Mouse (Mus musculus) heart, embryonic 14.5 days (tissue): ENCODE data around the gene Mob3b. TPM values are rescaled to one million over a fixed set of nuclear protein-coding genes. Genes with fewer than 3 reads are reported as not detected.

Experiments
- ATAC-seq: fragments of 200-750 bp; cut with Nextera tagmentation; 2 replicates; pipeline ENCODE4 v1.8.0; 2017; ENCODE audit warnings: low read depth, moderate TSS enrichment; ENCODE audit not compliant: insufficient number of reproducible peaks, insufficient read depth, low FRiP score
- H3K27ac ChIP-seq, 2 experiments: fragments of 200-500 bp in 1 of 2; fragments of 300-500 bp in 1 of 2; sonication (generic) in 1 of 2; replicated peaks in 1 of 2; 2 replicates each; pipeline ENCODE4 v1.5.1; 2012 to 2014; ENCODE audit warnings: low read depth in 2 of 2, low read length in 2 of 2, control low read depth in 1 of 2, mild to moderate bottlenecking in 1 of 2, mixed read lengths in 1 of 2; ENCODE audit not compliant: control insufficient read depth in 1 of 2, insufficient read depth in 1 of 2
- H3K27me3 ChIP-seq: fragments of 300-500 bp; sonication (generic); 2 replicates; pipeline ENCODE4 v1.6.1; 2014; ENCODE audit warnings: mild to moderate bottlenecking, low read length, control low read depth; ENCODE audit not compliant: control insufficient read depth, insufficient read depth
- H3K36me3 ChIP-seq: fragments of 300-500 bp; sonication (generic); 2 replicates; pipeline ENCODE4 v1.6.1; 2014; ENCODE audit warnings: mild to moderate bottlenecking, control low read depth, low read length, mixed read lengths; ENCODE audit not compliant: control insufficient read depth, insufficient read depth
- H3K4me1 ChIP-seq, 2 experiments: fragments of 200-500 bp in 1 of 2; fragments of 300-500 bp in 1 of 2; sonication (generic) in 1 of 2; 2 replicates each; pipeline ENCODE4 v1.6.1; 2012 to 2014; ENCODE audit warnings: low read length in 2 of 2, control low read depth in 1 of 2, mixed read lengths in 1 of 2; ENCODE audit not compliant: control insufficient read depth in 2 of 2, insufficient read depth in 2 of 2
- H3K4me2 ChIP-seq: fragments of 300-500 bp; sonication (generic); 2 replicates; pipeline ENCODE4 v1.6.1; 2014; ENCODE audit warnings: mild to moderate bottlenecking, low read length
- H3K4me3 ChIP-seq, 2 experiments: fragments of 200-500 bp in 1 of 2; fragments of 300-500 bp in 1 of 2; sonication (generic) in 1 of 2; 2 replicates each; pipeline ENCODE4 v1.5.1; 2012 to 2014; ENCODE audit warnings: low read length in 2 of 2, mild to moderate bottlenecking in 2 of 2, control low read depth in 1 of 2, low read depth in 1 of 2, moderate library complexity in 1 of 2; ENCODE audit not compliant: control insufficient read depth in 1 of 2, insufficient read depth in 1 of 2
- H3K9ac ChIP-seq: fragments of 300-500 bp; sonication (generic); 2 replicates; pipeline ENCODE4 v1.6.1; 2014; ENCODE audit warnings: mild to moderate bottlenecking, low read length
- H3K9me3 ChIP-seq: fragments of 300-500 bp; sonication (generic); 2 replicates; pipeline ENCODE4 v1.6.1; 2016; ENCODE audit warnings: low read length, control low read depth; ENCODE audit not compliant: control insufficient read depth
- WGBS: fragments of 180-500 bp; shearing (Covaris S2); extraction: QIAGEN DNeasy Blood & Tissue Kit; methylation state at CpG from one replicate; pipeline ENCODE4 v1.1.7; 2014; 5-methylcytosine and 5-hydroxymethylcytosine counted together
- polyA plus RNA-seq: library from polyadenylated mRNA; unstranded; fragments of >200 nt; fragmentation: Nextera tagmentation; extraction: Ambion mirVana; gene quantifications from 2 replicates; pipeline ENCODE4 v1.2.1, GENCODE M21; 2014

The Mob3b gene
- polyA plus RNA-seq, 1 experiment from 2014 or later: 3.5 TPM

GRCm38 (mm10) chr4:35114950-35115349 lies 42.3 kb downstream of the Mob3b start:
- H3K9ac ChIP-seq: no peak overlapping the region
- no peaks in the 10 kb centered on the region for H3K27me3 ChIP-seq
- H3K4me1 ChIP-seq: peaks cover 4 to 7% of the 10 kb centered on the region in 2 experiments
- no peaks in the 10 kb centered on the region for H3K9me3 ChIP-seq
- H3K4me2 ChIP-seq: no peak overlapping the region
- no peak overlapping the region for H3K27ac ChIP-seq
- ATAC-seq: no peak
- H3K36me3 ChIP-seq: no peaks in the 10 kb centered on the region
- 79% methylated on average over 2 of the region's 2 CpGs for WGBS
- H3K4me3 ChIP-seq: no peak overlapping the region

- Histone ChIP-seq H3K9ac (no peak overlapping the region), H3K27me3 (no peaks in the 10 kb centered on the region), H3K36me3 (no peaks in the 10 kb centered on the region), H3K4me3 (no peak overlapping the region), H3K27ac (no peak overlapping the region), H3K9me3 (no peaks in the 10 kb centered on the region), H3K4me1 (peaks cover 4 to 7% of the 10 kb centered on the region in 2 experiments), H3K4me2 (no peak overlapping the region)
- no peak for ATAC-seq
- WGBS: 55% methylated on average over 13 of the region's 13 CpGs
Measured at GRCm38 (mm10) chr4:35113516-35114248, 43.6 kb downstream of the Mob3b start.

GRCm38 (mm10) chr4:35112452-35112851 lies 44.8 kb downstream of the Mob3b start:
- Histone ChIP-seq H3K27me3 (no peaks in the 10 kb centered on the region), H3K27ac (no peak overlapping the region), H3K9ac (no peak overlapping the region), H3K4me1 (peaks cover 4 to 7% of the 10 kb centered on the region in 2 experiments), H3K4me3 (no peak overlapping the region), H3K4me2 (no peak overlapping the region), H3K9me3 (no peaks in the 10 kb centered on the region), H3K36me3 (no peaks in the 10 kb centered on the region)
- no peak for ATAC-seq
- WGBS: 81% methylated on average over 4 of the region's 4 CpGs

GRCm38 (mm10) chr4:35105115-35105773 lies 52.0 kb downstream of the Mob3b start:
- no peak overlapping the region for H3K4me2 ChIP-seq
- H3K4me3 ChIP-seq: no peak overlapping the region
- peaks cover 2% of the 10 kb centered on the region in 2 experiments; a peak in 2 of 4 replicates for H3K4me1 ChIP-seq
- 77% methylated on average over 14 of the region's 14 CpGs for WGBS
- no peaks in the 10 kb centered on the region for H3K36me3 ChIP-seq
- no peak overlapping the region for H3K27ac ChIP-seq
- no peaks in the 10 kb centered on the region for H3K9me3 ChIP-seq
- H3K27me3 ChIP-seq: no peaks in the 10 kb centered on the region
- H3K9ac ChIP-seq: no peak overlapping the region
- ATAC-seq: no peak

- H3K4me3 ChIP-seq: no peak overlapping the region
- H3K27me3 ChIP-seq: no peaks in the 10 kb centered on the region
- no peak overlapping the region for H3K9ac ChIP-seq
- 66% methylated on average over 7 of the region's 7 CpGs for WGBS
- no peaks in the 10 kb centered on the region for H3K36me3 ChIP-seq
- no peaks in the 10 kb centered on the region for H3K9me3 ChIP-seq
- H3K4me2 ChIP-seq: no peak overlapping the region
- H3K27ac ChIP-seq: no peak overlapping the region
- no peak for ATAC-seq
- peaks cover 3 to 5% of the 10 kb centered on the region in 2 experiments; a peak in 3 of 4 replicates for H3K4me1 ChIP-seq
Measured at GRCm38 (mm10) chr4:35101201-35101600, 56.1 kb downstream of the Mob3b start.

- peak overlapping the region; percentile 50 for H3K9ac ChIP-seq
- WGBS: 8% methylated on average over 29 of the region's 29 CpGs
Measured at GRCm38 (mm10) chr4:35099865-35100780, 57.2 kb downstream of the Mob3b start.

GRCm38 (mm10) chr4:35099210-35099864 lies 57.9 kb downstream of the Mob3b start:
- peaks cover 3 to 5% of the 10 kb centered on the region in 2 experiments; a peak in 3 of 4 replicates for H3K4me1 ChIP-seq
- no peak overlapping the region for H3K27ac ChIP-seq
- peak overlapping the region; percentile 50 for H3K9ac ChIP-seq
- peak overlapping the region; percentile 86 for H3K4me2 ChIP-seq
- no peaks in the 10 kb centered on the region for H3K9me3 ChIP-seq
- no peaks in the 10 kb centered on the region for H3K36me3 ChIP-seq
- ATAC-seq: no peak
- H3K27me3 ChIP-seq: no peaks in the 10 kb centered on the region
- WGBS: 18% methylated on average over 17 of the region's 17 CpGs
- H3K4me3 ChIP-seq: peak overlapping the region; percentile 33 to 48

More at GRCm38 (mm10) chr4:35099865-35100780, 57.2 kb downstream of the Mob3b start:
- no peaks in the 10 kb centered on the region for H3K27me3 ChIP-seq
- H3K9me3 ChIP-seq: no peaks in the 10 kb centered on the region
- H3K27ac ChIP-seq: no peak overlapping the region
- H3K36me3 ChIP-seq: no peaks in the 10 kb centered on the region
- peak overlapping the region; percentile 86 for H3K4me2 ChIP-seq
- peak; percentile 86 for ATAC-seq
- H3K4me1 ChIP-seq: peaks cover 3 to 5% of the 10 kb centered on the region in 2 experiments; a peak in 3 of 4 replicates
- peak overlapping the region; percentile 33 to 48 for H3K4me3 ChIP-seq
